Mouse (Mus musculus): ENCODE measurements around the gene Sema3g. TPM values are rescaled to one million over a fixed set of nuclear protein-coding genes. Genes with fewer than 3 reads are reported as not detected.

Sema3g gene
- polyA plus RNA-seq, 1 experiment from 2014 or later = 0.90 TPM

DNA sequence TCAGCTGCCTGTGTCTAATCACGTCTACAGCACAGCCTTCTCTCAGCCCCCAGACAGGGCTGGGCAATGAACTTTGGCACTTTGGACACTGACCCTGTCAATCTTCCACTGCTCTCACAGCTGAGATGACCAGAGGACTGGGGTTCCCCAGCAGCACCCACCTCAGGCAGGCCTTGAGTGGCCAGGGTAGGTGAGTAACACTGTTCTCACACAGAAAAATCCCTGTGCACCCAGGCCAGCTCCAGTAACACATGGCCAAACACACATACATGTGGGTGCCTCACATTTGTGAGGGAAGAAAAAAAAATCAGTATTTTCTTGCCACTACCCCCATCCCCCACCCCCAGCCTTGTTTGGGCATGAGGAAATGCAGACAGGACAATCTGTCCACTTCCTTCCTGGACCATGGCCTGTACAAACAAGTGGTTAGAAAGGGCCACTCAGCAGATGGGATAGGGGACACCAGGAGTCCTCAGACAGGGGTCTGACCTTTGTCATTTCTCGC lies 34.8 kb upstream of the Sema3g start:
- H3K4me3 ChIP-seq = no peak overlapping the region
- no peak overlapping the region for H3K9ac ChIP-seq
- ATAC-seq (ENCODE audit: low FRiP score) = no peak
- H3K27me3 ChIP-seq = no peaks in the 10 kb centered on the region
- H3K4me2 ChIP-seq = no peak overlapping the region
- WGBS = 82% methylated on average over 2 of the region's 2 CpGs
- no peaks in the 10 kb centered on the region for H3K4me1 ChIP-seq (replicated peaks)
- peaks cover 99% of the 10 kb centered on the region for H3K36me3 ChIP-seq
- H3K27ac ChIP-seq = no peak overlapping the region
- no peaks in the 10 kb centered on the region for H3K9me3 ChIP-seq

DNA sequence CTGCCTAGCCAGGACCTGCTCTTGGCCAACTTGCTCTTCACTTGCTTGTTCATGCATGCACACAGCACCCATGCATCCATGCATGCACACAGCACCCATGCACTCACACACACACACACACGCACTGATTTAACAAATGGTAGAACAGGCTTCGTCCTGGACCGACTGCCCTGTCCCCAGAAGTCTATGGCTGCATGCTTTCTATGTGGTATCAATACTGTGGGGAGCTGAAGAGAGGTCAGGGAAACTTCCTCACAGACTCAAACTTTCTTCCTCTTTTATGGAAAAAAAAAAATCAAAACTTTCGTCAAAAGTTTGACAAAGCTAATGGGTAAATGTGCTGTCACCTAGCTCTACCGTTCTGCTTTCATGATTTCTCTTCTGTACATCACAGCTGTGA lies 34.1 kb upstream of the Sema3g start:
- Histone ChIP-seq H3K4me1 (replicated peaks) (no peaks in the 10 kb centered on the region), H3K27ac (no peak overlapping the region), H3K9ac (no peak overlapping the region), H3K27me3 (no peaks in the 10 kb centered on the region), H3K9me3 (no peaks in the 10 kb centered on the region), H3K4me3 (no peak overlapping the region), H3K4me2 (no peak overlapping the region), H3K36me3 (peaks cover 100% of the 10 kb centered on the region)
- ATAC-seq (ENCODE audit: low FRiP score) = no peak
- WGBS = 91% methylated on average over 5 of the region's 5 CpGs

DNA sequence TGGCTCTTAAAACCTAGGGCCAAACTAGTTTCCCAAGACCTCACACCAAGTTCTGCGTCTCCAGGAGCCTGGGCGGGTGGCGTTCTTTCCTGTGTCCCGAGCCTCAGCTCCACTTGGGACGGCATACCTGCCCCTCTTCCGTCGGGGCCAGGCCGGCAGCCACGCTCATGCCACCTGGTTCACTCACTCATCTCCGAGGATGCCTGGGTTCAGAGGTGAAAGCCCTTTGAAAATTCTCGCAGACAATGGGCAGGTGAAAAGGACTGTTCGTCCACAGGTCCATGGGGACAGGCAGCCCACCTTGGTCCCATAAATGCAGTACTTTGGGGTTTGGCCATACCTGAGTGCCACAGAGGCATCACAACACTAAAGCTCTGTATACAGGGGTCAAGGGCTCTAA lies 33.5 kb upstream of the Sema3g start:
- Histone ChIP-seq H3K27me3 (no peaks in the 10 kb centered on the region), H3K4me1 (replicated peaks) (no peaks in the 10 kb centered on the region), H3K4me2 (no peak overlapping the region), H3K36me3 (peaks cover 100% of the 10 kb centered on the region), H3K4me3 (no peak overlapping the region), H3K9me3 (no peaks in the 10 kb centered on the region), H3K27ac (no peak overlapping the region), H3K9ac (no peak overlapping the region)
- WGBS = 92% methylated on average over 12 of the region's 12 CpGs
- ATAC-seq (ENCODE audit: low FRiP score) = no peak

DNA sequence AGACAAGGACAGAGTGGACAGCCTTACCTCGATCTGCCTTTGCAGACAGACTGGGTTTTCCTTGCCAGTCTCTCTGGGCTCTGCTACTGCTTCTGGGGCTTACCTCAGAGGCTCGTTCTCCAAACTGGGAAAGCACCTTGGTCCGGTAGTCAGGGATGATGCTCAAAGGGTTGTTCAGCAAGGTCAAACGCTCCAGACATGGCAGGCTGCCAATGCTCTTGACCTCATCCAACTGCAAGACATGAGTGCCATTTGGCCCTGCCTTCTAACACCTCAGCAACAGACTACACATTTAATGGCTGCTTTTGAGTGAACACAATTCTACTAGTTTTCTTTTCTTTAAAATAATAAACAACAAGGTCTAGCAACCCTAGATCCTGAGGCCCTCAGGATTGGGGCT lies 31.0 kb upstream of the Sema3g start:
- WGBS = 89% methylated on average over 4 of the region's 4 CpGs

DNA sequence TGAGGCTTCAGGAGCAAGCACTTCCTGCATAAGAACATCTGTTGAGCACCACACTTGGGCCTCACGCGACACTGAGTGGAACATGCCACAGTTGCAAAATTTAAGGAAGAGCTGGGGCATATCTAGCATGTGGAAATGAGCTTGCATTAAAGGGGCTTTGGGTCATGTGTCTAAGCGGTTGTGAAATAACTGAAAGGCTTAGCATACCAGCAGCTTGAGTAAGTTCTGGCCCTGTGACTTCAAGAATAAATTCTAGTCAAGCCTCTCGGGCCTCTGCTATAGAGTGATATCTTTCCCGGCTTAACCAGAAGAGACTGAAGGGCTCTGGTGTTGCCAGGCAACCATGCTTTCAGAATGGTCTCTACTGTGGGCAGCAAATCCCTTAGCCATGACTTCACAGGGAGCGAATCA lies 28.9 kb upstream of the Sema3g start:
- Histone ChIP-seq H3K27me3 (no peaks in the 10 kb centered on the region), H3K9me3 (no peaks in the 10 kb centered on the region), H3K27ac (peak overlapping the region; percentile 46), H3K36me3 (peaks cover 100% of the 10 kb centered on the region), H3K4me2 (no peak overlapping the region), H3K4me1 (replicated peaks) (no peaks in the 10 kb centered on the region), H3K4me3 (no peak overlapping the region), H3K9ac (no peak overlapping the region)
- 66% methylated on average over 6 of the region's 6 CpGs for WGBS
- ATAC-seq (ENCODE audit: low FRiP score) = peak; percentile 66; the same call in 1 of the 2 replicates

More for the DNA sequence above, 31.0 kb upstream of the Sema3g start:
- Histone ChIP-seq H3K4me3 (no peak overlapping the region), H3K36me3 (peaks cover 100% of the 10 kb centered on the region), H3K9ac (no peak overlapping the region), H3K27ac (no peak overlapping the region), H3K4me2 (no peak overlapping the region), H3K9me3 (no peaks in the 10 kb centered on the region), H3K4me1 (replicated peaks) (no peaks in the 10 kb centered on the region), H3K27me3 (no peaks in the 10 kb centered on the region)
- ATAC-seq (ENCODE audit: low FRiP score) = no peak

DNA sequence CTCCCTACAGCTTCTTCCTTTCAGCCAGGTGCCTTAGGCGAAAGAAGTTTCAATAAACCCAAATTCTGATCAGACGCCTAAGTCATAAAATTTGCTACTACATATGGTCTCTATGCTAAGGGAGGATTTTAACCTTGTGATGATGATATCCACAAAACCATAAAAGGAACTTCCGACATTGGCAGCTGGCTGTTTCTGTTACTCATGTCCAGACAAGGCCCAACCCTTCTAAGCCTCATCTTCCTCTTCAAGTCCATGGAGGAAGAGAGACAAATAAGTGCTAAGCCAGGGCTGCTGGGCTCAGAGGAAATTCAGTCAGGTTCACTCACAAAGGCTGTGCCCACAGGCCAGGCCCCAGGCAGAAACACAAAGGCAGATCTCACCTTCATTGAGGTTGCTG lies 28.3 kb upstream of the Sema3g start:
- H3K4me1 ChIP-seq (replicated peaks) = no peaks in the 10 kb centered on the region
- peak overlapping the region; percentile 4; the same call in 1 of the 2 replicates for H3K27ac ChIP-seq
- H3K4me3 ChIP-seq = no peak overlapping the region
- no peaks in the 10 kb centered on the region for H3K27me3 ChIP-seq
- no peak overlapping the region for H3K9ac ChIP-seq
- no peaks in the 10 kb centered on the region for H3K9me3 ChIP-seq
- H3K36me3 ChIP-seq = peaks cover 100% of the 10 kb centered on the region
- WGBS = 96% methylated on average over 3 of the region's 3 CpGs
- no peak overlapping the region for H3K4me2 ChIP-seq
- no peak for ATAC-seq (ENCODE audit: low FRiP score)

DNA sequence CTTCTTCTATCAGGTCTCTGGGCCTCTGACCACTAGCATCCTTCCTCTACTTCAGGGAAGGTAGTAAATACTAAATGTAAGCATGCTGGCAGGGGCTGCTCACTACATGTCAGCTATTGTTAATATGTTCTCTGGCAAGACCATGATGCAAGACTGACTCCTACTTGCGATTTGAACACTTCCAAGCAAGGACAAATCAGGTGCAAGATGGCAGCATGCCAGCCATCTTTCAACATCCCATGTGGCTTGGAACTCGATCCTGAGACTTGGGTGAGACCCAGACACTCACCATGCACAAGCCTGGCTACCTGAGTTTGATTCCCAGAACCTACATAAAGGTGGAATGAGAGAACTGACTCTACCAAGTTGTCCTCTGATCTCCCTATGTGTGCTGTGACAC lies 25.7 kb upstream of the Sema3g start:
- H3K4me1 ChIP-seq (replicated peaks) = peaks cover 5% of the 10 kb centered on the region; the same call in 1 of the 2 replicates
- no peak overlapping the region for H3K27ac ChIP-seq
- no peak overlapping the region for H3K9ac ChIP-seq
- peaks cover 89% of the 10 kb centered on the region for H3K36me3 ChIP-seq
- no peak overlapping the region for H3K4me2 ChIP-seq
- H3K4me3 ChIP-seq = no peak overlapping the region
- no peaks in the 10 kb centered on the region for H3K27me3 ChIP-seq
- no peaks in the 10 kb centered on the region for H3K9me3 ChIP-seq
- 86% methylated on average over 2 of the region's 2 CpGs for WGBS
- ATAC-seq (ENCODE audit: low FRiP score) = no peak

DNA sequence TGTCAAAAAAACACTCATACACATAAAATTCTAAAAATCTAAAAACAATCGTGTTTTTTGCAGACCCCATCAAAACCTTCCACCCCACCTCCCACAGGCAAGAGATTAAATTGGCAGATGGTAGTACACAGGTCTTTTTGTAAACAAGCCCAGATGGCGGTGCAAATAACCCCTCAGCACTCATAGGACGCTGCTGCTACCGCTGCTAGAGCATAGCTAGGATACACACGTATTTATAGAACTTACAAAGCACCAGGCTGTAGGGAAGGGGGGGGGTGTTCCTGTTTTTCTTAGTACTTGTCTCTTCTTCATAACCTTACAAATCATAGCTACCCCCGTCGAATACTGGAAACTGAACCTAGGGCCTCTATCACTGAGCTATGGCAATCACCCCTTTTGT lies 23.9 kb upstream of the Sema3g start:
- Histone ChIP-seq H3K4me2 (no peak overlapping the region), H3K4me1 (replicated peaks) (peaks cover 14% of the 10 kb centered on the region), H3K9ac (no peak overlapping the region), H3K27ac (no peak overlapping the region), H3K27me3 (no peaks in the 10 kb centered on the region), H3K9me3 (no peaks in the 10 kb centered on the region), H3K36me3 (peaks cover 83% of the 10 kb centered on the region), H3K4me3 (no peak overlapping the region)
- 88% methylated on average over 7 of the region's 7 CpGs for WGBS
- no peak for ATAC-seq (ENCODE audit: low FRiP score)

DNA sequence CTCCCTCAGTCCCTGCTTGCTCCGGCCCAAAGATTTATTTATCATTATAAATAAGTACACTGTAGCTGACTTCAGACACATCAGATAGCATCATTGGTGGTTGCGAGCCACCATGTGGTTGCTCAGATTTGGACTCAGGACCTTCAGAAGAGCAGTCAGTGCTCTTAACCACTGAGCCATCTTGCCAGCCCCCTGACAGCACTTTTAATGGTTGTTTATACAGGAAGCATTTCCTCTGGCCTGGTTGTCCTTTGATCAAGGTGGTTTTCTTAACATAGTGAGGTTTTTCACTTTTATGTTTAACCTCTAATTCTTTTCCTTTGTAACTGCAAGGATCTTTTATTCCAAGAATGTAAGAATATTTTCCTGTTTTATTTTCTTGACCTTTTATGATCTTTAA lies 23.2 kb upstream of the Sema3g start:
- Histone ChIP-seq H3K9ac (no peak overlapping the region), H3K27ac (no peak overlapping the region), H3K4me3 (no peak overlapping the region), H3K4me2 (no peak overlapping the region), H3K36me3 (peaks cover 82% of the 10 kb centered on the region), H3K9me3 (no peaks in the 10 kb centered on the region), H3K27me3 (no peaks in the 10 kb centered on the region), H3K4me1 (replicated peaks) (peaks cover 16% of the 10 kb centered on the region)
- WGBS = 93% methylated on average over 2 of the region's 2 CpGs
- ATAC-seq (ENCODE audit: low FRiP score) = no peak

DNA sequence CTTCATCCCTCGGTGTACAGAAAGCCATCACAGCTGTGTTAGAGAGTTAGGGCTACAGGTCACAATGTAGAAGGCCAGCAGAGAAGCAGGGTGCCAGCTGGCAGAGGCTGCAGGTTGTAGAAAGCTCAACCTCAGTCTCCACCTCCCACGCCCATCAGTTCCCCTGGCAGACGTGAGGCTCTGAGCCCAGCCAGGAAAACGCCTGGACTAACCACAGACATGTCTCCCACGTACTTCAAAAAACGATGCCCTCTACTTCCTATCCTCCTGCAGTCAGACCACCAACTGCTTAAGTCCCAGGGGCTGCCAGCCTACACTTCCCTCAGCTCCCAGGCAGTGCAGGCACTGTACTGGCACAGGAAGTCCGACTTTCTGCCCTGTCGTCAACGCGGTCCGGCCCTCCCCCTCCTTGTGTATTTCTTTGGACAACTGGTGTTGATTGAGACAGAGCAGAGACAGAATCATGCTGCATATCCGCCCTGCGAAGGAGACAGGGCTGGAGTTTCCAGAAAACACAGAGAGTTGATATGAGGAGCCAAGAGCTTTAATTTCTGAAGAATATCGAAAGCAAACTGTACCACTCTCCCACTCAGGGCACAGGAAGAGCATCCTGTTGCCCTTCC lies 22.7 kb upstream of the Sema3g start:
- Histone ChIP-seq H3K4me3 (no peak overlapping the region), H3K4me2 (no peak overlapping the region), H3K9ac (no peak overlapping the region), H3K27me3 (no peaks in the 10 kb centered on the region), H3K9me3 (no peaks in the 10 kb centered on the region), H3K4me1 (replicated peaks) (peaks cover 18% of the 10 kb centered on the region), H3K36me3 (peaks cover 82% of the 10 kb centered on the region), H3K27ac (no peak overlapping the region)
- no peak for ATAC-seq (ENCODE audit: low FRiP score)
- 85% methylated on average over 14 of the region's 14 CpGs for WGBS

DNA sequence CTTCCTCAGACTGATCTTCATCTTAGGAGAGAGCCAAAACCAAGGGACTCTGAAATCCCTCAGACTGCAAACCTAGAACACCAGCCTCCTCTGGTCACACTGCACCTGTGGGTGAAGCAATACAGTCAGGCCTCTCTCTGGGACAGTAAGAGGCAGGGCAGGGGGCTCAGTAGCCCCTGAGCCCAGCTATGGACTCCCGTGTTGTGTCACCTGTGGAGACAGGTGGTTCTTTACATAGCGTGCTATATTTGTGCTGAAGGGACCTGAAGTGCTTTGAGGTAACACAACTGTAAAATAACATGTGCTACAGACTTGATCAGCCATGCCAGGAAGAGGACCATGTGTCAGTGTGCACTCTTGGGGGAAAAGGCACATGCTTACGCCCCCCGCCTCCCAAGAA lies 22.1 kb upstream of the Sema3g start:
- H3K9ac ChIP-seq = no peak overlapping the region
- peaks cover 82% of the 10 kb centered on the region for H3K36me3 ChIP-seq
- peaks cover 22% of the 10 kb centered on the region for H3K4me1 ChIP-seq (replicated peaks)
- no peak overlapping the region for H3K4me3 ChIP-seq
- no peak overlapping the region for H3K4me2 ChIP-seq
- no peak overlapping the region for H3K27ac ChIP-seq
- H3K27me3 ChIP-seq = no peaks in the 10 kb centered on the region
- ATAC-seq (ENCODE audit: low FRiP score) = no peak
- H3K9me3 ChIP-seq = no peaks in the 10 kb centered on the region
- WGBS = 96% methylated on average over 4 of the region's 4 CpGs

DNA sequence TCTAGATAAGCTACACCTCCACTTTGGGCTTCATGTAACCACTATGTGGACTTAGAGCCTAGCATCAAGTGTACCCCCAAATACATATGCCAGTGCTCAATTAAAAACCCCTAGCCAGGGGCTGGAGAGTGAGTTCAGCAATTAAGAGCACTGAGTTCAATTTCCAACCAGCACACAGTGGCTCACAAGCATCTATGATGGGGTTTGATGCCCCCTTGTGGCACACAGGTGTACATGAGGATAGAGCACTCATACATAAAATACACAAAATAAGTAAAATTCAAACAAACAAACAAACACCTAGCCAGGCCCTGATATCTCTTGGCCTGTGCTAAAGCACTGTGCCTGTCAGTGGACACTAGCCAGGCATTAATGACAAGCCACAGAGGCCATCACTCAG lies 21.7 kb upstream of the Sema3g start:
- Histone ChIP-seq H3K9me3 (no peaks in the 10 kb centered on the region), H3K4me3 (no peak overlapping the region), H3K27me3 (no peaks in the 10 kb centered on the region), H3K4me1 (replicated peaks) (peaks cover 22% of the 10 kb centered on the region), H3K36me3 (peaks cover 80% of the 10 kb centered on the region), H3K9ac (no peak overlapping the region), H3K4me2 (no peak overlapping the region), H3K27ac (no peak overlapping the region)
- ATAC-seq (ENCODE audit: low FRiP score) = no peak
